Mouse (Mus musculus) hindbrain, postnatal 0 days (tissue): ENCODE results near the gene 5730522E02Rik. TPM values are rescaled to one million over a fixed set of nuclear protein-coding genes. Genes with fewer than 3 reads are reported as not detected.
A peak's percentile ranks its signal among the peaks of the same experiment; 100 is the strongest.

ENCODE experiments used
- ATAC-seq: fragments of 200-750 bp; cut with Nextera tagmentation; 2 replicates; pipeline ENCODE4 v1.8.0; 2017; ENCODE audit warnings: mild to moderate bottlenecking, moderate TSS enrichment, moderate library complexity
- DNase-seq: peaks from one replicate; pipeline ENCODE4 v3.0.0-alpha.2; 2015; ENCODE audit warnings: low spot score
- H3K27ac ChIP-seq: fragments of 300-500 bp; sonication (generic); 2 replicates; pipeline ENCODE4 v1.5.1; 2014; ENCODE audit warnings: mild to moderate bottlenecking
- H3K27me3 ChIP-seq: fragments of 300-500 bp; sonication (generic); 2 replicates; pipeline ENCODE4 v1.6.1; 2014; ENCODE audit warnings: low read length, mixed read lengths; ENCODE audit not compliant: insufficient read depth
- H3K36me3 ChIP-seq: fragments of 300-500 bp; sonication (generic); 2 replicates; pipeline ENCODE4 v1.6.1; 2014; ENCODE audit warnings: low read length, mixed read lengths; ENCODE audit not compliant: insufficient read depth
- H3K4me1 ChIP-seq: fragments of 300-500 bp; sonication (generic); 2 replicates; pipeline ENCODE4 v1.6.1; 2014; ENCODE audit warnings: antibody characterized with exemption, low read length, mixed read lengths; ENCODE audit not compliant: insufficient read depth
- H3K4me2 ChIP-seq: fragments of 300-500 bp; sonication (generic); 2 replicates; pipeline ENCODE4 v1.6.1; 2014; ENCODE audit warnings: low read depth, mild to moderate bottlenecking, low read length, moderate library complexity, mixed read lengths
- H3K4me3 ChIP-seq: fragments of 300-500 bp; sonication (generic); 2 replicates; pipeline ENCODE4 v1.5.1; 2014; ENCODE audit warnings: low read length
- H3K9ac ChIP-seq: fragments of 300-500 bp; sonication (generic); replicated peaks from 2 replicates; pipeline ENCODE4 v1.6.1; 2014; ENCODE audit warnings: mild to moderate bottlenecking, low read length, moderate library complexity, mixed read lengths
- H3K9me3 ChIP-seq: fragments of 300-500 bp; sonication (generic); 2 replicates; pipeline ENCODE4 v1.6.1; 2016; ENCODE audit warnings: low read length, mixed read lengths
- CTCF ChIP-seq: IDR thresholded peaks from 2 replicates; pipeline ENCODE4 v1.5.1; 2016; ENCODE audit warnings: antibody characterized with exemption, control low read depth, low read depth
- WGBS: fragments of 180-500 bp; shearing (Covaris S2); extraction: QIAGEN DNeasy Blood & Tissue Kit; methylation state at CpG from one replicate; pipeline ENCODE4 v1.1.7; 2014; 5-methylcytosine and 5-hydroxymethylcytosine counted together
- polyA plus RNA-seq: library from polyadenylated mRNA; unstranded; fragments of >200 nt; fragmentation: Nextera tagmentation; extraction: Ambion mirVana; gene quantifications from 2 replicates; pipeline ENCODE4 v1.2.1, GENCODE M21; 2015
- total RNA-seq: library from RNA; depleted of rRNA; stranded (reverse); fragments of >200 nt; gene quantifications from 2 replicates; pipeline ENCODE4 v1.2.3, GENCODE M21; 2014

The 5730522E02Rik gene
- total and polyA plus RNA-seq, 2 experiments from 2014 or later = 5.4 to 11.6 TPM

- Histone ChIP-seq H3K4me1 (no peaks in the 10 kb centered on the region), H3K4me2 (no peak overlapping the region), H3K36me3 (no peaks in the 10 kb centered on the region), H3K4me3 (no peak overlapping the region), H3K27me3 (no peaks in the 10 kb centered on the region), H3K27ac (no peak overlapping the region), H3K9ac (no peak overlapping the region), H3K9me3 (no peaks in the 10 kb centered on the region)
- TF ChIP-seq CTCF = no peak
- no peak for ATAC-seq
- DNase-seq = no peak
Observed at GRCm38 (mm10) chr11:25872983-25873382, 337.6 kb downstream of the 5730522E02Rik start.

- H3K4me3 ChIP-seq = no peak overlapping the region
- WGBS = 34% methylated on average over 4 of the region's 4 CpGs
- H3K4me2 ChIP-seq = no peak overlapping the region
- no peaks in the 10 kb centered on the region for H3K36me3 ChIP-seq
- no peak overlapping the region for H3K27ac ChIP-seq
- no peaks in the 10 kb centered on the region for H3K4me1 ChIP-seq
- H3K27me3 ChIP-seq = no peaks in the 10 kb centered on the region
- no peaks in the 10 kb centered on the region for H3K9me3 ChIP-seq
- H3K9ac ChIP-seq = no peak overlapping the region
- DNase-seq (peak; percentile 22), ATAC-seq (no peak)
- no peak for TF ChIP-seq CTCF
Observed at GRCm38 (mm10) chr11:25872317-25872716, 338.2 kb downstream of the 5730522E02Rik start.

GRCm38 (mm10) chr11:25866292-25866691 lies 344.3 kb downstream of the 5730522E02Rik start:
- no peak for ATAC-seq
- peak; percentile 66 for DNase-seq
- no peaks in the 10 kb centered on the region for H3K4me1 ChIP-seq
- H3K4me2 ChIP-seq = no peak overlapping the region
- no peak for TF ChIP-seq CTCF
- no peak overlapping the region for H3K9ac ChIP-seq
- no peaks in the 10 kb centered on the region for H3K9me3 ChIP-seq
- H3K4me3 ChIP-seq = no peak overlapping the region
- 44% methylated on average over 2 of the region's 2 CpGs for WGBS
- no peaks in the 10 kb centered on the region for H3K36me3 ChIP-seq
- no peaks in the 10 kb centered on the region for H3K27me3 ChIP-seq
- no peak overlapping the region for H3K27ac ChIP-seq

GRCm38 (mm10) chr11:25862686-25863085 lies 347.9 kb downstream of the 5730522E02Rik start:
- no peaks in the 10 kb centered on the region for H3K36me3 ChIP-seq
- 9% methylated on average over 9 of the region's 9 CpGs for WGBS
- no peaks in the 10 kb centered on the region for H3K4me1 ChIP-seq
- no peaks in the 10 kb centered on the region for H3K9me3 ChIP-seq
- peak; percentile 86 for TF ChIP-seq CTCF
- H3K9ac ChIP-seq = no peak overlapping the region
- peak; percentile 86 for DNase-seq
- no peak overlapping the region for H3K4me3 ChIP-seq
- peak overlapping the region; percentile 42 for H3K4me2 ChIP-seq
- no peaks in the 10 kb centered on the region for H3K27me3 ChIP-seq
- ATAC-seq = peak; percentile 90
- H3K27ac ChIP-seq = no peak overlapping the region

GRCm38 (mm10) chr11:25856629-25857568 lies 353.7 kb downstream of the 5730522E02Rik start:
- no peak overlapping the region for H3K9ac ChIP-seq

GRCm38 (mm10) chr11:25855794-25856193 lies 354.8 kb downstream of the 5730522E02Rik start:
- H3K9ac ChIP-seq = 0 out of 2 replicates have a peak overlapping the region, but pooled peaks have one; percentile 17
- 22% methylated on average over 9 of the region's 9 CpGs for WGBS
- peak overlapping the region; percentile 45 for H3K4me2 ChIP-seq
- no peaks in the 10 kb centered on the region for H3K9me3 ChIP-seq
- H3K27me3 ChIP-seq = no peaks in the 10 kb centered on the region
- no peak for TF ChIP-seq CTCF
- DNase-seq (peak; percentile 36), ATAC-seq (peak; percentile 43; the same call in 1 of the 2 replicates)
- peak overlapping the region; percentile 71 for H3K27ac ChIP-seq
- H3K36me3 ChIP-seq = no peaks in the 10 kb centered on the region
- peak overlapping the region; percentile 1; the same call in 1 of the 2 replicates for H3K4me3 ChIP-seq
- 0 out of 2 replicates have a peak, but pooled peaks cover 7% of the 10 kb centered on the region for H3K4me1 ChIP-seq

More at GRCm38 (mm10) chr11:25856629-25857568, 353.7 kb downstream of the 5730522E02Rik start:
- Histone ChIP-seq H3K9me3 (no peaks in the 10 kb centered on the region), H3K27ac (peak overlapping the region; percentile 71), H3K4me3 (no peak overlapping the region), H3K4me1 (0 out of 2 replicates have a peak, but pooled peaks cover 7% of the 10 kb centered on the region), H3K27me3 (no peaks in the 10 kb centered on the region), H3K36me3 (no peaks in the 10 kb centered on the region), H3K4me2 (peak overlapping the region; percentile 45)
- DNase-seq (peak; percentile 29), ATAC-seq (peak; percentile 55; the same call in 1 of the 2 replicates)
- 16% methylated on average over 16 of the region's 16 CpGs for WGBS
- TF ChIP-seq CTCF = no peak
